Mouse (Mus musculus): ENCODE data around the gene Ube3b. TPM values are rescaled to one million over a fixed set of nuclear protein-coding genes. Genes with fewer than 3 reads are reported as not detected.

The Ube3b gene
- 10 to 100 TPM; 64.7 to 67.5 TPM for total RNA-seq (2021)
- long read RNA-seq, experiment 1, full-length matches to known transcripts, result 59 of 111 reads
- long read RNA-seq, experiment 1, partial matches to known transcripts, result 38 of 111 reads
- long read RNA-seq, experiment 1, other reads (novel, unspliced or antisense), result 14 of 111 reads
- long read RNA-seq, experiment 2, full-length matches to known transcripts, result 85 of 136 reads
- long read RNA-seq, experiment 2, partial matches to known transcripts, result 39 of 136 reads
- long read RNA-seq, experiment 2, other reads (novel, unspliced or antisense), result 12 of 136 reads

DNA sequence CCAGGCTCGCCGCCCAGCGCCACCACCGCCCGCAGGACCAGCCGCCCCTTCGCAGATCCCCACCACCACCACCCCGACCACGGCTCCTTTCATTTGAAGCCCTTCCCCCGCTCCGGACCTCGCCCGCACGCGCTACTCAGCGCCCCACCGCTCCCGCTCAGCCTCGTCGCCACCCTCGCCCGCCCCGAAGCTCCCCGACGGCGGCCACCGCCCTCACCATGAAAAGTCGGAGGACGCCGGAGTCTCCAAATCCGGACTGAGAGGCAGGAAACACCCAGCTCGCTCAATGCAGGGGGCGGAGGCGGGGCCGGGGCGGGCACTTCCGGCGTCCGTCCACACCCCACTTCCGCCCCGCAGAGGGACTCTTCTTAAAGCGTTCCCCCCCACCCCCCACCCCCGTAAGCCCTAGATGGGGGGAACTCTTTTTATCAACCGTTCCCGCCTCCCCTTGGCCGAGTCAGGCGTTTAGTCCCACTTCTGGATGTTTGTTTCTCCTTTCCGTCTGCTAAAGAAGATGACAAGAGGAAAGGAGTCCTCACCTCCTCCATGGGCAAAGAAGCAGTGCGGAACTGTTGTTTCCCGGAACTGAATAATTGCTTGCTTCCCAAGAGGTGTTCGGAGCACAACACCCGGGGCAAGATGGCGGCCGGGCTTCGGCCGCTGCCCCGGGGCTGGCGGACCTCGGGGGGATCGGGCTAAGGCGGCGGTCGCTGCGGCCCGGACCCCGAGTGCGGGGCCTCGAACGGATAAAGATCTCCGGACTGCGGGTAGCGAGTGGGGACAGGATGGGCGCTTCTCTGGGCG lies at the start of gene Ube3b, which contains the start of gene Kctd10:
TSS of gene Ube3b (plus strand) at position 399 of the 804 bp plus-strand sequence.
TSS of gene Kctd10 (minus strand) at position 300 of the 804 bp plus-strand sequence.
- intact Hi-C loops (cut with DNase I; ENCODE audit: low total_unique reads), result loop anchor here (10.0 kb wide), 1 partner anchor 66 kb away; no protein-coding TSS in a partner anchor
- peak; percentile 88 for DNase-seq

DNA sequence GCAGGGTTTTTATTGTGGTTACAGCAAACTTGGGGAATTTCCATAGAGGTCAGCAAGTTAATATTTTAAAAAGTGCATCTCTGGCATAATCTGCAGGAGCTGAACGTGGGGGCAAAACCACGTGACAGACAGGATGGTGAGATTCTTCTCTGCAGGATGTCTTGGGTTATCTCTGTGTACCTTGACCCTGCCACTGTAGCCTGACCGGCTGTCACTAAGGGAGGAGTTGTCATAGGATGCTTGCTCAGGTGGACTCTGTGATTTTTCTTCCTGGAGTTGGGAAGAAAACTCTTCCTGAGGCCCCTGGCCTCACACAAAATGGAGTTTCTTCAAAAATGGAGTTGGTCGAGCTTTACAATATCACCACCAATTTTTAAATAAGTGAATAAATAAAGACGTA lies 37.4 kb upstream of the Ube3b start:
- intact Hi-C loops (cut with DNase I; ENCODE audit: low total_unique reads), result no loop called here
- no peak for DNase-seq

DNA sequence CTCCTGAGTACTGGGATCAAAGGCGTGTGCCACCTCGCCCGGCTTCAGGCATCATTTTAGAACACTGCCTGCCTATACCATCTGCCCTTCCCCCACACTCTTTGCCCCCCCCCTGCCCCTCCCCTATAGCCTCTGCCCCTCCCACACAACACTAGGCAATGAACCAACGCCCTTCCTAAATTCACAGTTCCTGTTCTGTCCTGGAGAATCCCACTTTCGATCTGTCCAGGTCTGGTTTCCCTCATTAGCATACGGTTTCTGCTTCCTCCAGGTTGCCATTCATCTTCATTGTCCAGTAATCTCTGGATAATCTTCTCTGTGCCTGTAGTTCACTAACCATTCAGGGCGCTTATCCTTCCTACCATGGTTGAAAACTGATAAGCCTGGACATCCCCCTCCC lies 36.8 kb upstream of the Ube3b start:
- DNase-seq, result no peak
- intact Hi-C loops (cut with DNase I; ENCODE audit: low total_unique reads), result no loop called here

DNA sequence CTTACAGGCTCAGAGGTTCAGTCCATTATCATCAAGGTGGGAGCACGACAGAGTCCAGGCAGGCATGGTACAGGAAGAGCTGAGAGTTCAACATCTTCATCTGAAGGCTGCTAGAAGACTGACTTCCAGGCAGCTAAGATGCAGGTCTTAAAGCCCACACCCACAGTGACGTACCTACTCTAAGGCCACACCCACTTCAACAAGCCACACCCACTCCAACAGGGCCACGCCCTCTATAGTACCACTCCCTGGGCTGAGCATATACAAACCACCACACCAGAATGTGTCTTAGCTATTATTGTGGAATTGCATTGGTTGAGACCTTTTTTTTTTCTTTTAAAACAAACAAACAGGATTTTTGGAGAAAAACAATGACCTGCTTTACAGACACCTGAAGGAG lies 34.9 kb upstream of the Ube3b start:
- intact Hi-C loops (cut with DNase I; ENCODE audit: low total_unique reads), result no loop called here
- no peak for DNase-seq

DNA sequence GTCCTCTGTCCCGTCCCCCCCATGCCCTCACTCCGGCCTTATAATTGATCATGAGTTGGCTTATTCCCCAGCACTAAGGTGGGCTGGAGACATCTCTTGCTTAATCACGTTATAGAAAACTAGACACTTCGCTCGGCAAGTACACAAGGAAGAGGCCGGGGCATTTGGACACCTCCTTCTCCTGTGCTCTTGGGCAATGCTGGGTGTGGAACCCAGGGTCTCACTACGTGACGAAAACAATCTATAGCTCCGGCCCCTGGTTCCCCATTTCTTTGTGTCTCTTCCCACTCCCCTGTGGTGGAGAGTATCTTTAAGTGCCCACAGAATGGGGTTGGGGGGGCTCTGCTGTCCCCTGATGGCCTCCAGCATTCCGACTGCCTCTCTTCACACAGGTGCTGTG lies 33.4 kb upstream of the Ube3b start:
- intact Hi-C loops (cut with DNase I; ENCODE audit: low total_unique reads), result no loop called here
- DNase-seq, result no peak

DNA sequence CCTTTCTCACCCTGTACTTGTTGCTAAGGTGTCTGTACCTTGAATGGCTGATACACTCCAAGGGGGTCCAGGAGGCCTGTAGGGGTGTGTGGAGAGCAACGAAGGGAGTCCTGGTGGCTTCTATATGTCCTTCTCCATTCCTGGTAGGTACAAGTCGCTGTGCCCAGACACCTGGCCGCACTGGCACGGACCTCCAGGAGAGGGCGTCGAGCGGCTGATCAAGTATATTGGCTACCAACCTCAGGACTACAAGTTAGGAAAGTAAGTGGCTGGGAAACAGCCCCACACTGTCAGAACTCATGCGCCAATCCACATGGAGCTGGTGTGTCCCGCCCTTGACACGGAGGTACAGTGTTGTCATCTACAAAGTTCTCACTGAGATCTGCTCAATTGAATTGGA lies 28.9 kb upstream of the Ube3b start:
- intact Hi-C loops (cut with DNase I; ENCODE audit: low total_unique reads), result loop anchor here (5.0 kb wide), 1 partner anchor 34 kb away; no protein-coding TSS in a partner anchor
- no peak for DNase-seq

DNA sequence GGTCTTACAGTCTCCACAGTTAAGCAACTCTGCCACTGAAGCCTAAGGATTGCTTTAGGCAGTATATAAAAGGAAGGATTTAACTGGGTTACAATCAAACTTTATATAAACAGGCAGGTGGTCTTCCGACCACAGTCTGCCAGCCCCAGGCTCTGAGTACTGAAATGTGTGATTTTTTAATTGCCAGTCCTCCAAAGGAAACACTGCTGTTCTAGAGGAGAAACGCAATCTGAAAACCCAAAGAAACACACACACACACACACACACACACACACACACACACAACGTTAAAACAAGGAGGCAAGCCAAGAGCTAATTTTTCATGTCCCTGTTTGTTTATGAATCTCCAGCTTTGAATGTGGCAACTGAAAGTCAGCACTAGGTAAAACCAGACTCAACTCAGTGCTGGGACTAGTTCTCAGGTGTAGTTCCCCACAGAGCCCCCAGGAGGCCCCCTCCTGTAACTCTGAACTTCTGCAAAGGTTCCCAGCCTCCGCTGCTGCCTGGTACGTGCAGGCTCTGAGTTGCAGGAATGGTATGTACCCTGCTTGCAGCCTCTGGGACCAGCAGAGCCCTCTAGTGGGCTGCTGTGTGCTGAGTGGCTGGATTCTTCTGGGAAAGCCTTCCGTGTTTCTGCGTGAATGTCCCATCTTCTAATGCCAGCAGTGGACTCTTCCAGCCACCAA lies 24.0 kb upstream of the Ube3b start:
- intact Hi-C loops (cut with DNase I; ENCODE audit: low total_unique reads), result no loop called here

DNA sequence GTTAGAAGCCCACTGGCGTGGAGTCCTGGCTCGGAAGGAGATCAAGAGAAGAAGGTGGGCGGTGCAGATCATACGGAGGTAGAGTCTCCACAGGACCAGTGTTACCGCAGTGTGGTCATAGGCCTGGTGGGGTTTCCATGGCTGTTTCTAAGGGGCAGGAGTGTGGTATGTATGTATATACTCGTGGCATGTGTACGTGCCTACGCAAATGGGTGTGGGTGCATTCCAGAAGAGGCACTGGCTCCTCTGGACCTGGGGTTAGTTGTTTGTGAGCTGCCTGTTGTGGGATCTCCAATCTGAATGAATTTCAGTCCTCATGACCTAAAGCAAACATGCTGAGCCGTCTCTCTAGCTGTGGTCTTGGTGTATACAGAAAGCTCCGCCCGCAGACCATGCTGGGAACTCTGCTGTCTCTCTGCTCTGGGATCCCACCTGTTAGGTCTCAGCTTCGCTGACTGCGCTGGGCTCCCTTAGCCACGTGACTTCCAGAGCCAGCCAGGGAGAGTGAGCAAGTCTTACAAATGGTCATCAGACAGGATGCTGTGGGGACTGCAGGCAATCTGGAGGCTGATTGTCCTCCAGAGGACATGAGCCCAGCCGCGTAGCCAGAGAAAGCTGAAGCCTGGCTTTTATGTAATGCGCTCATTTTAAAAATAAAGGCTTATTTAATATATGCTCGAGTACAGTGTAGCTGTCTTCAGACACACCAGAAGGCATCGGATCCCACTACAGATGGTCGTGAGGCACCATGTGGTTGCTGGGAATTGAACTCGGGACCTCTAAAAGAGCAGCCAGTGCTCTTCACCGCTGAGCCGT lies 23.3 kb upstream of the Ube3b start:
- DNase-seq, result peak; percentile 47
- intact Hi-C loops (cut with DNase I; ENCODE audit: low total_unique reads), result no loop called here

More for the DNA sequence above, 24.0 kb upstream of the Ube3b start:
- DNase-seq, result peak; percentile 77

DNA sequence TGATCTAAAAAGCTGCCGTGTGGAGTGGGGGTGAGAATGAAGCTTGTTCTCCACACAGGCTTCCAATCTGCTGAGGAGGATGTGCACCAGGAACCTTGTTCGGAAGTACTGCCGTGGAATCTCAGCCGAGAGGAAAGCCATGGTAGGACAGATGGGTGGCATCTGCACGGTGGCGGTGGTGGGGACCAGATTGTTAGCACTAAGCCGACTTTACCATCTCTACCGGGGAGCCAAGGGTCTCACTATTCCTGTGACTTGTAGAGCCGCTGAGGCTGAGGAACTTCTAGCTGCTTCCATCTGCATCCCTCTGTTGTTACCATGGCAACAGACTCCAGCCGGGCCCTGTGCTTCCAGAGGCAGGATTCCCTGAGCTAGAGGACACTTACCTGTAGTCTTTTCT lies 21.6 kb upstream of the Ube3b start:
- no peak for DNase-seq
- intact Hi-C loops (cut with DNase I; ENCODE audit: low total_unique reads), result no loop called here

DNA sequence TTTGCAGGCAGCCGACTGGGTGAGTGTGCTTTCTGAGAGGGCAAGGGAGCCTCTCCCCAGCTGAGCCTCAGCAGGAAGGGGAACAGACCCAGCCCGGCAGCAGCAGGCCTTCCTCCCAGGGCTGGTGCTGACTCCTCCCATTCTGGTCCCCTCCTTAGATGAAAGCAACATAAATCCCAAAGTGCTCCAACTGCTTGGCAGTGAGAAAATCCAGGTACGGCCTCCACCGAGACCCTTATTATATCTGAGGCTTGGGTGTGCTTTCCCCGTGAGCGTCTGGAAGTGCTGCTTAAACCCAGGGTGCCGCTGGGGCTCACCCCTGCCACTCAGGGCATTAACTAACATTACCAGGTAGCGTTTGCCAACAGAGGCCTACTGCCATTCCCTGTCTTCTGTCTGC lies 20.8 kb upstream of the Ube3b start:
- intact Hi-C loops (cut with DNase I; ENCODE audit: low total_unique reads), result no loop called here
- DNase-seq, result no peak

DNA sequence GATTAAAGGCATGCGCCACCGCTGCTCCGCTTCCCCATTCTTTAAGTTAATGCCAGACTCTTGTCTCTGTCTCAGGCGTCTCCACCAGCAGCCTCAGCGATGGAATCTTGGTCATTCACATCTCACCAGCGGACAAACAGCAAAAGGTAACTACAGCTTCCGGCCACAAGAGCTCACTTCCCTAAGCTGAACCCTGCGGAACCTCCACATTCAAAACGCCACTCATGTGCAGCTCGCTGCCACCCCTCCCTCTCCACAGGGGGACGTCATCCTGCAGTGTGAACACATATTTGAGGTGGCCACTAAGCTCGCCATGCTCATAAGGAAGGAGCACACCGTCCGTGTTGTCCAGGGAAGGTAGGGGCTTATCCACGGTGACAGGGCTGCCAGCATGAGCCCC lies 19.4 kb upstream of the Ube3b start:
- DNase-seq, result no peak
- intact Hi-C loops (cut with DNase I; ENCODE audit: low total_unique reads), result no loop called here

DNA sequence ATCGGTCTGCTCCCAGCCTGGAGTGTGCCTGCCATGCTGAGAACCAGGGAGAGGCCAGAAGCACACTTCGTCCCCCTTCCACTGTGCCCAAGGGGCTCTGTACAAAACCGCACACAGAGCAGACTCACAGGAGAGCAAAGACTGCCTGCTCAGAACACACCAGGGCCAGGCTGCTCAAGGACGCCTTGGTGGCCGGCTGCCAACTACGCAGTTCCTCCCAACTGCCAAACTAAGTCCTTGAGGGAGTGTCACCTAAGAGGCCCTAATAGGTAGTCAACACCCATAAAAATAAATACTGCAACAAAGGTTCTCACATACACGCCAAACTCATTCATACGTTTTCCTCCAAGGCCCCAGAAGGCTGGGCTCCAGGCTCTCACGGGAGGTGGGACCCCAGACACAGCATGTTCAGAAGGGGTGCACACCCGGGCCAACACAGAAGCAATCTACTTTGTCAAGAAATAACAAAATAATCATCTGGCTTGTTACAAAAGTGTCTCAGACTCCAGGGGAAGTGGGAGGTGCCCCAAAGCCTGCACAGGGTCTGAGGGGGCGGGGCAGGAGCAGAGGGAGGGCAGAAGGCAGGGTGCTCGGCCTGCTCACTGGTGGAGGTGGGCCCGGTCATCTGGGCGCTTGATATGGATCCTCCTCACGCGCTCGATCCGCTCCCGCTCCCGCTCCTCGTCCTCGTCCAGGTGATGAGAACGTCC lies 15.2 kb upstream of the Ube3b start:
- intact Hi-C loops (cut with DNase I; ENCODE audit: low total_unique reads), result no loop called here
- no peak for DNase-seq

DNA sequence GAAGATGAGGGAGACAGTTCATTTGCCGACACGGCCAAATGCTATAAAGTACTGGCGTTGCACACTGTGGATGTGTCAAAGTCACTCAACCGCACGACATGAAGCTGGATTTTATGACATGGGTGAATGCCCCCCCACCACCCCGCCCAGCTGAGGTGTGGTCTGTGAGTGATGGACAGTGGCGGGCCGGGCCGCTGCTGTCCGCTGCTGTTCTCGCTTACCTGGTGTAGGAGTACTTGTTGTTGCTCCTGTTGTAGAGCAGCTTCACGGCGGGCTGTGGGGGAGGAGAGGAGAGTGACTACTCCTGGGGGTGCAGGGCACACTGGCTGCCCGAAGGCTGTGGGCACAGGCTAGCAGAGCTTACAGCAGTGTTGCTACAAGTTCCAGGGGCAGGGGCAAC lies 12.3 kb upstream of the Ube3b start:
- no peak for DNase-seq
- intact Hi-C loops (cut with DNase I; ENCODE audit: low total_unique reads), result no loop called here

DNA sequence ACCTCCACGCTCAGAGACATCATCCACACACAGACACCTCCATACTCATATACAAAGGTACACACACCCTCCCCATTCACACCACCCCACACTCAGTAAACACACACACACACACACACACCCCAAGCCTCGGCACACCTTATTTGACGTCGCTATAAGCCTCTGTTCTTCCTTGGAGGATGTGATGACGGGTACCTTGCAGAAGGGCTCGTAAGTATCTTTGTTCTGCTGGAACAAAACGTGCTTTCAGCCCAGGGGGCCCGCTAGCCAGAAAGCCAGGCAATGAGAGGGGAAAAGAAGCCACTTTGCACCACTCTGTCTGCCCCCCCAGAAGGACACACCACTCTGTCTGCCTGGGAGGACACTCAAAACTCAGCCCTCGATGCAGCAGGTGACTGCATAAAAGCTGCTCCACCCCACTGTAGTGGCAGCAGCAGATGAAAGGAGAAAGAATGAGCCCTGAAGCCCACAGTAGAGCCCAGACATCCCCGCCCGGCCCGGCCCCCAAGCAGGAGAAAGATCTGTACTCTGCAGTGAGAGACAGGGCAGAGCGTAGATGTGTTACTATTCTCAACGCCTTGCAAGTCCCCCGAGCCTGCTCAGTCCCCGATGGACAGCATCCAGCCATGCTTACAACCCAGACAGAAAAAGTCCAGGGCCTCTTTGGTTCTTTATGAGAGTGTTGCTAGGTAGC lies 11.5 kb upstream of the Ube3b start:
- intact Hi-C loops (cut with DNase I; ENCODE audit: low total_unique reads), result no loop called here
- no peak for DNase-seq

DNA sequence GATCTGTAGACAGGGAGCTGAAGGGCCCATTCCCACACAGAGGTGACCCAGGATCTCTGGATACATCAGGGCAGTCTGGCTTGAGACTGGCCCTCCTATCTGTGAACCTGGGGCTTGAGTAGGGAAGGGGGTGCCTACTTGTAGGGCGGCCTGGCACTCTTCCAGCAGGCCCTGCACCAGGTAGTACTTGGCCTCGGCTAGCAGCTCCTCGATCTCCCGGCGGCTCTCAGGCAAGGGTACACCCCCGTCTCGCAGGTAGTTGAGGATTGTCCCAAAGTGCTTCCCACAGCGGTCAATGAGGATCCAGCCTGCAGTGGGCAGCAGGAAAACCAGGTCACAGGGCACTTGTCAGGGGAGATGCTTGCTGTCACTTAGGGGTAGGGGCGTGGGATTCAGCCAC lies 10.5 kb upstream of the Ube3b start:
- no peak for DNase-seq
- intact Hi-C loops (cut with DNase I; ENCODE audit: low total_unique reads), result no loop called here

DNA sequence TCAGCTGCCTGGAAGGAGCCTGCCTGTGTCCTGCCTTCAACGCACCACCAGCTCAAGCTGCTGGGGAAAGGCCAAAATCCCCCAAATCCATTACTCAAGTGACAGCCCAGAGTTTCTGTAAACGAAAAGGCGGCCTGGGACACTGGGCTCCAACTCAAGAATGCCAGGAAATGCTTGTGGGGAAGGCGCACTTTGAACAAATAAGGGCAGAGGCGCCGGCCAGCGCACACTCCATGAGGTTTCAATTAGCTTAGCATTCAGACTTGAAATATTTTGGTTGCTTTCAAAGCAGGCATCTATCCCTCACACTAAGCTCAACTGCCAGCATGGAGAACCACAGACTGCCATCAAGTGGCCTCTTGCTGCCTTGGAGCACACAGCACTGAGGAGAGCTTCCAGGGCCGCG lies 10.0 kb upstream of the Ube3b start:
- intact Hi-C loops (cut with DNase I; ENCODE audit: low total_unique reads), result no loop called here
- peak; percentile 43 for DNase-seq

DNA sequence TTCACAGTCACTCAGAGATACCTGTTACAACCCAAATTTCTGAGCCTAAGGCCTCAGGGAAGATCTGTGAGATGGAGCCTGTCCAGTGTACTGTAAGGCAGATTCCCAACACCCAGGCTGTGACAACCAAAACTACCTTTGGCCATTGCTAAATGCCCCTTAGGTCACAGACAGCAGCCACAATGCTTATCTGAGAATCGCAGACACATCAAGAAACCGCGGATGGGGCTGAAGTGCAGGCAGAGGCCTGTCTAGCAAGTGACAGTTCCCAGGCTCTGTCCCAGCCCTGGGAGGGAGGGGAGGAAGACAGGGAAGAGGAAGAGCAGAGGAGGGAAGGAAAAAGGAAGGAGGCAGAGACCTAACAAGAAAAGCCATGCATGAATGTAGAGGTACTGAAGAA lies 9.1 kb upstream of the Ube3b start:
- no peak for DNase-seq
- intact Hi-C loops (cut with DNase I; ENCODE audit: low total_unique reads), result no loop called here

DNA sequence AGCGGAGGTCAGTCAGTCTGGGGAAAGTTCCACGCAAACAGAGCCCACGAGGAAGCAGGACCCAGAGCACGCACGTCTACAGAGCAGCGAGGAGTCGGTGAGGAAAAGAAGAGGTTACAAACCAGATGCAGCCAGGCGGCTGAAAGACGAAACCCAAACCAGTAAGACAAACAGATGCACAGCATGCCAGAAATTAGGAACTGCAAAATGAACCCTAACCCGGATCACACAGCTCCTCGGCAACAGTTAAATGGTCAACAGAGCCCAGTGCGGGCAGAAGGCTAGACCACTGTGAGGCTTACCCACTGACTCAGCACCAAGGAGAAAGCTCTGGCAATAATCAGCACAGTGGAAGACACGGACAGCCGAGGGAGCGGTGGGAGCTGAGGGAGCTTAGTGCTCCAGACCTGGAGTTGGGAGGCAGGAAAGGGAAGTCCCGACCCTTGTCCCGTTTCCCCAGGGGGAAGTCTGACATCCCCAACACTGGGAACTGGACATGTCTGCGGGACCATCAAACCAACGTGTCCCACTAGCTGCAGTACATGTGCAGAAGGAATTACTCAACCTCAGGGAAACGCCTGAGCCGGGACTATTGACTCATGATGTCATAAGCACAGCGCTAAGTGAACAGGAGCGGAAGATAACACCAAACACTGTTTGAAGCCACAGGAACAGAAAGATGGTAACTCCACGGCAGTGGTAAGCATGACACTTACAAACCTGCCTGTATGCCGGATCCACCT lies 8.5 kb upstream of the Ube3b start:
- DNase-seq, result no peak
- intact Hi-C loops (cut with DNase I; ENCODE audit: low total_unique reads), result no loop called here

Data from gastrocnemius, postnatal 14 days (tissue).